Mouse (Mus musculus) ES-Bruce4 (cell line): ENCODE measurements around the gene Slc19a3.

Source experiments
- CTCF ChIP-seq: IDR thresholded peaks from one replicate; pipeline ENCODE4 v1.8.1; 2011; ENCODE audit warnings: low read depth, low read length
- EP300 ChIP-seq: IDR thresholded peaks from 2 replicates; pipeline ENCODE4 v1.6.1; 2011; ENCODE audit warnings: low read depth, low read length; ENCODE audit not compliant: insufficient read depth

DNA sequence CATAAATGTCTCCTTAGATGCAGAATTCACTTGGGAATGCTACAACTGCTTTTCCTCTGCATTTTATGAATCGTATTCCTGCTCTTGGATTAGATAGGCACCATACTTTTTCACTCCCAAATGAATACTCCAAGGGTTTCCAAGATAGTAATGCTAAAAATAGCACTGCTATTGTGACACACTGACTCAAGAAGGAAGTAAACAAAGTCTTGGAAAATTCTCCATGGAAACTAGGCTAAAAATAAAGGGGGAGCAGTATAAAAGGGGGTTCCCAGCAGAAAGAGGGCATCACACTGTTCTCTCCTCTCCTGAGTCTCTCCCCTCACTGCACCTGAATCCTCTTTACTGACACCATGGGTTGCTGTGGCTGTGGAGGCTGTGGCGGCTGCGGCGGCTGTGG, 22.4 kb upstream of the Slc19a3 start, which contains the start of gene Krtap28-13:
- TF ChIP-seq EP300 (no peak), CTCF (no peak)
